Mouse (Mus musculus): Measurements from ENCODE around the gene Klhdc3.

DNA sequence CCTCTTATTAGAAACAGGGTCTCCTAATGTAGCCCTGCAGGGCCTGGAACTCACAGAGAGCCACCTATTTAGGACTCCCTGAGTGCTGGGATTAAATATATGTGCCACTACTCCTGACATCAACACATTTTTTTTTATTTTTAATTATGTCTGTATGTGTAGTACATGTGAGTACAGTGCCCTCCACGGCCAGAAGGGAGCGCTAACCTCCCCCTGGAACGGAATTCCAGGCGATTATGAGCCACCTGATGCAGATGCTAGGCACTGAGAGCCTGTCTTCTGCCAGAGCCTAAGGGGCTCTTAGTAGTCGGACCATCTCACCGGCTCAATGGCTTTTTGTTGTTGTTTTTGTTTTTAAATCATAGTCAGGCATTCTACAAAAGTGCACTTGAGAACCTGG, 47.3 kb upstream of the Klhdc3 start:
- TF ChIP-seq CTCF (IDR thresholded peaks at IDR 0.05; ENCODE audit: borderline replicate concordance, insufficient read depth, low read length), result peak; percentile 5; the same call in 1 of the 2 replicates
- no peak for TF ChIP-seq POLR2A (IDR thresholded peaks at IDR 0.05; ENCODE audit: low read depth, low read length)
